Mouse (Mus musculus): ENCODE measurements at regions not wholly inside any gene's neighbourhood (a gene's known extent, or its start where the extent isn't known, plus 50 kb on each side); places are given as distances from the start of the nearest gene placed in this dataset.

GRCm38 (mm10) chr6:43914741-43915140 lies 248.7 kb upstream of the Tpk1 start:
- TF ChIP-seq EP300 (optimal IDR thresholded peaks at IDR 0.05), result no peak
- TF ChIP-seq CTCF (IDR thresholded peaks at IDR 0.05; ENCODE audit: low read depth), result no peak

Measured in stomach, postnatal 0 days (tissue).